Mouse (Mus musculus) embryo, embryonic 10.5 days (tissue): ENCODE measurements around the gene Cfap58.

Source experiments
- DNase-seq: peaks from one replicate; pipeline ENCODE4 v3.0.0-alpha.2; 2015; ENCODE audit warnings: low spot score

Gene Cfap58

DNA sequence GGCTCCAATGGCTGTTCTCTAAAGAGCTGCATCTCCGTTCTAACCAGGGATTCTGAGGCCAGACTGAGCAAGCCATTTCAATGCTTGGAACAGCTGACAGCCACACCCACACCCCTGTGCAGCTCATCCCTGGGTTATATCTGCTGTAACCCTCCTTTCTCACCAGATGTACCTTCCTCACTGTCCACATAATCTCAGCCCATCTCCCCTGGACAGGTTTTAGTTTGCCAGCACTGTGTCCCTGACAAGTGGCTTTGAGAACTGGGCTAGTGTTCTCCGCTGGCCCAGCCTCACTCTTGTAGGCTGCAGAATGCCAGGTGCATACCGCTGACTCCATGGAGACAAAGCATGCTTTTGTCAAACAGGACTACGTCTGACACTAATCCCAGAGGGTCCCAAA lies 20.1 kb upstream of the Cfap58 start:
- peak; percentile 40 for DNase-seq

DNA sequence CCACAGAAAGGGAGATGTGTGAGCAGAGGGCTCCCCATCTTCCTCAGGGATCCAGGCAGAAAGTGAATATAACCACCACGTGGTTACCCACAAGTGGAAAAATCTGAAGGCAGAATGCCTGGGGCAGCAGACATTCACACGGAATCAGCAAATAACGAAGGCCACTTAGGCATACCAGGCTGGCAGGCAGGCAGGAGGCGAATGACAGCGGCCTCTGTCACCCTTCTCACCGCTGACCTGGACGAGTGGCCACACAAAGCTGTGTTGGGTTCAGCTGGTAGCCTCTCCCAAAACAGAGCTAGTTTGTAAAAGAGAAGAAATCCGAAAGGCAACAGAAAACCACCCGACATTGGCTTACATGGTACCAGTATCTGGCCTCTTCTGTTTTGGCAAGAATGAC lies 19.5 kb upstream of the Cfap58 start:
- peak; percentile 16 for DNase-seq

- DNase-seq: peak; percentile 63
Observed at GRCm38 (mm10) chr19:47918455-47919101, 18.9 kb upstream of the Cfap58 start.

GRCm38 (mm10) chr19:47919126-47919965 lies 18.1 kb upstream of the Cfap58 start, which contains the start of the genes Cfap43 and Itprip:
Gene Cfap43, minus strand, starts transcription at chr19:47919287.
Gene Itprip, minus strand, starts transcription at chr19:47919299.
- DNase-seq: peak; percentile 92

DNA sequence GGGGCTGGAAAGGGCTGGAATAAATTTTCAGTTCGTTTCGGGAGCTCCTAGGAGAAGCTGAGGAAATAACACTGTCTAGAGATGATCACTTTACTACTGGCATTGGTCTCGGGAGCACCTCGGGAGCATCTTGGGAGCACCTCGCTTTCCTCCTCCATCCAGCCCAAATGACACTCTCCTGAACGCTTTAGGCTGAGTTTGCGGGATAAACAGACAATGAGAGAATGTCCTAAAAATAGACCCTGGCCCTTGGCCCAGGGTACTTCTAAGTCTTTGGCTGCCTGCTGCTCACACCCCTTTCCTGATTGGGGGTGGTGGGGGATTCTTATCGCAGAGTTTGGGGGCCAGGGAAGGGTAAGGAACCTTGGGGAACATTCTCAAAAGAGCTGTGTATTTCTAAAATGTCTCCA lies 17.5 kb upstream of the Cfap58 start:
- DNase-seq: no peak

- no peak for DNase-seq
Observed at GRCm38 (mm10) chr19:47925819-47926218, 11.7 kb upstream of the Cfap58 start.

DNA sequence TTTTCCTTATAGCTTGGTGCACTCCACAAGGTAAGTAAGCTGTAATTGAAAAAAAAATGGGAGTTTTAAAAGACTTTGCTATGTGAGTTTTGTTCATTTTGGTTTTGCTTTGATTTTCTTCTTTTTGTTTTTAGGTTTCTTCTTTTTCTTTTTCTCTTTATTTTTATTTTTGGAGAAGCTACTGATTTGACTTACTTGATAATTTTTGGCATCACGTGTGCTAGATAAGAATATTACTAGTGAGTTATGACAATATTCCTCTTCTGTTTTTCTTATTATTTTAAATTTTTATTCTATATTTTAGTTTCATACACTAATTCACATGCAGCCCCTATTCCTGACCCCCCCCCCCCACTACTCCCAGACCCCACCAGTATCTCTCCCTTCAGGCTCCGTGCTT lies 10.4 kb upstream of the Cfap58 start:
- DNase-seq: no peak

- DNase-seq: no peak
Observed at GRCm38 (mm10) chr19:47929043-47929442, 8.4 kb upstream of the Cfap58 start.

- peak; percentile 82 for DNase-seq
Observed at GRCm38 (mm10) chr19:47931982-47932638, 5.4 kb upstream of the Cfap58 start.

GRCm38 (mm10) chr19:47934146-47934545 lies 3.3 kb upstream of the Cfap58 start:
- DNase-seq: no peak

- DNase-seq: no peak
Observed at GRCm38 (mm10) chr19:47934636-47935238, 2.7 kb upstream of the Cfap58 start.

GRCm38 (mm10) chr19:47935530-47935929 lies 1.9 kb upstream of the Cfap58 start:
- DNase-seq: no peak

- no peak for DNase-seq
Observed at GRCm38 (mm10) chr19:47936490-47936889, 985 bp upstream of the Cfap58 start.

GRCm38 (mm10) chr19:47936938-47937337 lies 537 bp upstream of the Cfap58 start:
- DNase-seq: no peak

GRCm38 (mm10) chr19:47939361-47939760 lies 1.9 kb downstream of the Cfap58 start:
- no peak for DNase-seq

DNA sequence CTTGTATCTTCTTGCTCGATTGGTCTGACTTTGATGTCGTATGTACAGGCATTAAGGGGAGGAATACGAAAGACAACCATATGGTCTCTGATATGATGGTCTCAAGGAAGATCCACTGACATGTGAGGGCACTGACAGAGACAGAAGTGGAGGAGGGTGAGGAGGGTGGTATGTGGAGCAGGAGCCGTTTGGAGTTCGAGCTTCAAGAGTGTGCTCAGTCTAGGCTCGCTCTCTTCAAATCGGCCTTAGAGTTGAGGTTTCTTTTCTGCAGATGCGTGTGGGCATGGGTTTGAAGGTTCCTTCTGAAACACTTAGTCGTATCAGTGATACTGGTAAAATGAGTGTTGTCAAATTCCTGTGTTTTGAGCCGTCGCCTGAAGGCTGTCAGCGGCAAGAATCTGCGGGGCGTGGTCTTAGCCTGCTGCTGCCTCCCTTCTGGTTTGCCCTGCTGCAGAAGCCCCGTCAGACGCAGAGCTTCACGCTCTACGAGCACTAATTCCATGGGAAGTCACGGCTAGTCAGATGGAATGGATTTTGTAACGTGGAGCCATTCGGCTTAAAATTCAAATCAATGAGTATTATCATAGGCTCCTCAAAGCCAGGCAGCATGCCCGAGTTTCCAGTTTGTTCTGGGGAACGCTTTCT lies 9.5 kb downstream of the Cfap58 start:
- DNase-seq: peak; percentile 28

- no peak for DNase-seq
Observed at GRCm38 (mm10) chr19:47950946-47951345, 13.5 kb downstream of the Cfap58 start.

DNA sequence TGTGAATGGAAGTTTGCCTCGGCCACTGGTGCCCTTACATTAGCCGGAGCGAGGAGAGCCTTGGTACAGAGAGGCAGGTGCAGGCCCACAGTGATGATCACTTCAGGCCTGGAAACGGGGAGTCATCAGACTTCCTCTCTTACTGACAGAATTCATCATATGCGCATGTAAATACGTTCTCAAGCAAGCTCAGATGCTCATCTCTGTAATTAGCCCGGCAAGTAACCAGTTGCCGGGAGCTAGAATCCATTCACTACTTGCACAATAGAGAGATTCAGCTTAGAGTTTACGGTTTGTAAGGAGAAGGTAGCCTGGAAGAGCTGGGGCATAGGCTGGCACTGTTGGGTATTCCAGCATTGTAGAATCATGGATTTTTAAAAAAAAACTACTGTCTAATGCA lies 15.7 kb downstream of the Cfap58 start:
- DNase-seq: no peak

- no peak for DNase-seq
Observed at GRCm38 (mm10) chr19:47958181-47958580, 20.7 kb downstream of the Cfap58 start.

DNA sequence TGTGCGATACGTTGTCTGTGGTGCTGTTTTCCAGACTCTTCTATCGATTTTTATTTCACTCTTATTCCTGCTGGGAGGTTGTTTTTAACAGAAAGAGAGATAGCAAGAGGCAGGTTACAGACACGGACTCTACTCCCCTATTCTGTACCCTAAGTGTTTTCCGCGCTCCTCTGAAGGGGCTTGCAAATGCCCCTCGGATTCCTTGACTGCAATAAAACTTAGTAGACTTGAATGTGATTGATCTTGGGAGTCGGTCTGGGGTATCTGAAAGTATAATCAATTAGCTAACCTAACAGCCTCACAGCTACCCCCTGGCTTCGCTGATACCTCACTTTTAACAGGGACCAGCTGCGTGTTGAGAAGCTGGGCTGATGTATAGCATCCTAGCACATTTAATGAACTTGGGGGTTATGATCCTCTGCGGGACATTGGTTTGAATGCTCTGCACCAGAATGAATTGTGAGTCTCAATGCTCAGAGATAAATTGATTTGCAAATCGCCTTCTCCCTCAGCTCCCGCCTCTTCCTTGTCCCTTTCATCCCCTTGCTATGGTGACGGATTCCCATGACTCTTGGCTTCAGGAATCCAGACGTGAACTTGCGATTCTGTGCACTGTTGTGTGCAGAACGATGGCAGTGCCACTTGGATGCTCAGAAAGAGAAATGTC lies 31.7 kb downstream of the Cfap58 start:
- DNase-seq: peak; percentile 61

- no peak for DNase-seq
Observed at GRCm38 (mm10) chr19:47971066-47971465, 33.6 kb downstream of the Cfap58 start.
